Mouse (Mus musculus) monocyte, adult 5-6 weeks (primary cell): ENCODE results near the gene 4932438A13Rik. TPM values are rescaled to one million over a fixed set of nuclear protein-coding genes. Genes with fewer than 3 reads are reported as not detected.

ENCODE experiments used
- ATAC-seq: fragments of 153-309, 156-312 bp; replicated peaks from 2 replicates; pipeline ENCODE4 v1.8.0; 2017; ENCODE audit warnings: mild to moderate bottlenecking; ENCODE audit not compliant: low TSS enrichment, insufficient number of reproducible peaks, severe bottlenecking, poor library complexity, low FRiP score
- total RNA-seq: library from RNA; stranded (forward); fragments of 200-1000, 200-491, 200-594 nt; gene quantifications from 3 replicates; pipeline ENCODE4 v1.2.3, GENCODE M21; 2017

4932438A13Rik gene
- total RNA-seq, 1 experiment from 2014 or later = 89.0 TPM

DNA sequence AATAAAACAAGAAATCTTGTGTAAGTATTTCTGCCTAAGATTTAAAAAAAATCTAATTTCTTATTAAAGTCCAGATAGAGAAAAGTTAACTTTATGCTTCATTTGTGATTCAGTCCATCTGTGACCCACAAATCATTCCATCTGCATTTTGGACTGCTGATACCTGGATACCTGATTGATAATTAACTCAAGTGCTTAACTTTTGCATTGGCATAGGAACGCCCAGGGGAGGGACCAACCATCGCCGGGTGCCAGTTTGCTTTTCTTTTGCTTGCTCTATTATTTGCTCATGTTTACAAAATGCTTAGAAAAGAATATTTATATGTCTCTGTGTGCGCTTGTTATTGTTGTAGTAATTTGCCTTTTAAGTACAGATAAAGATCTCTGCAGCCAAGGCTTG, 1.6 kb downstream of the 4932438A13Rik start:
- no peak for ATAC-seq

DNA sequence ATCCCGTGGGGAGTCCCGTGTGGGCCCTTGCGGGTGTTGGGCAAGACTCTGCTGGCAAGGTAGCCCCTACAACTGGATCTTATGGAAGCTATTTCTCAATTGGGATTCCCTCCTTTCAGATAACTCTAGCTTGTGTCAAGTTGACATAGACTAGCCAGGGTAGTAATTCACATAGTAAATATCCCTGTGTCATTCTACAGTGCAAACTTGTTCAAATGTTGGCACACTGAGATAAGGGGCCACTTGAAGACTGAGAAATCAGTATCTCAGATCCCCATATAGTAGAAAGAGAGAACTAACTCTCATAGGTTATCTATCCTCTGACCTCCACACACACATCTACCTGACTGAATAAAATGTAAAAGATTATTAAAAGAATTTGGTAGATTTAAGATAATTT, 42.5 kb downstream of the 4932438A13Rik start:
- ATAC-seq = no peak

DNA sequence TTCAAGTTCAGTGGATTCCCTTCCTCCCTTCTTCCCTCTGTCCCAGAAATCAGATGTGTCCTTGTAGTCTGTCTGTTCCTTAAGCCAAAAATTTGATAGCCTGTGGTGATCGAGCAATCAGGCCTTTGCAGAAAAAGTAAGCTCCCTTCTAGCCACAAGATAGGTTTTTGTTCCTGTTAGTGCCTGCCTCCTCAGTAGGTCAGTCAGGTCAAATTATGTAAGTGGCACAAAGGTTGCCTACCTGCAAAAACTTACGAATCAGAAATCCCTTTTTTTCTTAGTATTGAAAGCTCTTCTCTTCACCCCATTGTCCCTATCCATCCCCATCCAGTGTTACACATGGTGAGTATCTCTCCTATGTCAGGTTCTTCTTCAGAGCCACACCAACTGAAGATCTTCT, 54.9 kb downstream of the 4932438A13Rik start:
- no peak for ATAC-seq

DNA sequence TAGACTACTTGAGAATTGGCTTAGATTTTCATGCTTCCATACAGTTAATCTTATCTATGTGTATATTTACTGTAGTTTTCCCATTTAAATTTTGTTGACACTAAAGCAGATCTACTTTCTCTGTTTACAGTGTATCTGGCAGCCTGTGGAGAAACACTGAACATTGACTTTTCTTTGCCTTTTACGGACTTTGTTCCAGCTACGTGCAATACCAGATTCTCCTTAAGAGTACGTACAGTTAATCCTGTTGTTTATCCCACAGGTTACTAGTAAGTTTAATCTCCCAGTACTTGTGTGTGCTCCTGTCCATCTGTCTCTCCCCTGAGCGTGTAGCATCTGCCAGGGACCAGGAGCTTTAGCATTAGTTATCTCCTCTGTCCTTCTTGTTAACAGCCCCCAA, 55.4 kb downstream of the 4932438A13Rik start:
- no peak for ATAC-seq

DNA sequence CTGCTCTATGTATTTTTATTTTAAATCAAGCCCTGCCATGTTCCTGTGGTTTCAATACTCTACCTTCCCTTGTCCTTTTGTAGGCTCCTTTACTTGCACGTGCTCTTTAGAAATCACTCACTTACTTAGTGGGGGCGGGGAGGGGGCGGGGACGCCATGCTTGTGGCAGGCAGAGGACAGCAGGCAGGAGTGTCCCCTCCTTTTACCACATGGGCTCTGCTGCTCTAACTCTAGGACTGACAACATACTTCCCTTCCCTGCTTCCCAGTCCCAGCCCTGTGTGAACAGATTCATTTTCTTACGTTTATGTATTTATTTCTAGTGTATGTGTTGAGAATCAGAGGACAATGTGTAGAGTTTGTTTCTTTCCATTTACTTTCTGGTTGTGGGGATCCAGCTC, 78.7 kb downstream of the 4932438A13Rik start:
- no peak for ATAC-seq

DNA sequence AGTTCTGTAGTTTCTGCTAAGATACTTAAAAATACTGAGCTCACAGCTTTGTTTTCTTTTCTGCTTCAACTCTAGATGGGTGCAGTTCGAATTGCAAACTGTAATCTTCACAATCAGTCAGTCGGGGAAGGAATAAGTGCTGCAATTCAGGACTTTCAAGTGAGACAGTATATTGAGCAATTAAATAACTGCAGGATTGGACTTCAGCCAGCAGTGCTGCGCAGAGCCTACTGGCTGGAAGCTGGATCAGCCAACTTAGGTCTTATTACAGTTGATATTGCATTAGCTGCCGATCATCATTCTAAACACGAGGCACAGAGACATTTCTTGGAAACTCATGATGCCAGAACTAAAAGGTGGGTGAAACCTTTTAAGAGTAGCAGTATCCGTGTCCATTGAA, 79.2 kb downstream of the 4932438A13Rik start:
- no peak for ATAC-seq

DNA sequence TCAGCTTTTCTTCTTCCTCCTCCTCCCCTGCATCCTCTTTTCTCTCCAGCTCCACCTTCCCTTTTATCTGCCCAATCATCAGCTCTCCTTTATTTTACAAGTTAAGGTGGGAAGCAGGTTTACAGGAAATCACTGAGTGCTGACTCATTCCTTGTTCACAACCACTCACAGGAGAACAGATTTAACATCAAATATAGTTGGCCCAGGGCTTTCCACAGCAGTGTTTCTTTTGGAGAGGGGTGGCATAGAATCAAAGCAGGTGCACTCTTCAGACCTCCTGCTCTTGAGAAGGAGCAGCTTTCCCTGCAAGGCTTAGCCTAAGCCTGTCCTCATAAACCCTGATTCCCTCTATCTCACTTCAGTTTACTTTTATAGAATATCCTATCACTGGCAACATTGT, 80.8 kb downstream of the 4932438A13Rik start:
- ATAC-seq = no peak

DNA sequence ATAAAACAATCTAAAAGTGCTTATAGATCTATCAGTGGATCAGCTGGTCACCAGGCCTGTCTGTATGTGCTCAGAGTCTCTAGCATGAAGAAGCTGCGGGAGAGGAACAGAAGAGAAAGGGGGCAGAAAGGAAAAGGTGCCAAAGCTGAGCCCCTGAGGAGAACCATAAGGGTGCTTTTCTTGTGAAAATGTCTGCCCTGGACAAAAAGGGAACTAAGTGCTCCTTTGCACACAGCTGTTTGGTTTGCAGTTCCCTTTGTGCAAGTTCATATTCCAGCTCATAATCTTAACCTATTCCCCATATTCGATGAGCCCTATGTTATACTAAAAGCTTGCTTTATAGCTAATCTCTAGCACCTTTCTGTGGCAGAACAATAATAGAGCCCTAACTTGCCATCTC, 175.1 kb downstream of the 4932438A13Rik start:
- ATAC-seq = no peak

DNA sequence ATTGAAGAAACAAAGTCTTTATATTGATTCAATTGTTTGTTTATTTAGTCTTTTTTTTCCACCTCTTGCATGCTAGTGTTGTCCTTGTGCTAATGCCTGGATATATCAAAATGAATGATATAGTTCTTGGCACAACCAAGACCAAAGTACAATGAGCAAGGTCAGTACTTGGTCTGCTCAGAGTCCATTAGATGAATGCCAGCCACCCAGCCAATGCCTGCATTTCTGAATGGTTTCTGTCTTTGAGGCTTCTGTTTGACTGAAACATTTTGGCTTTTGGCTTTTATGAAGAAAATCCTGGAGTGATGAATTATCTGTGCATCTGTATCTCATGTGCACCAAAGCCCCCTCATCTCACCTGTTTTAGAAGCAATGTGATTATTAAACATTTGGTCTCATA, 176.9 kb downstream of the 4932438A13Rik start:
- ATAC-seq = no peak

DNA sequence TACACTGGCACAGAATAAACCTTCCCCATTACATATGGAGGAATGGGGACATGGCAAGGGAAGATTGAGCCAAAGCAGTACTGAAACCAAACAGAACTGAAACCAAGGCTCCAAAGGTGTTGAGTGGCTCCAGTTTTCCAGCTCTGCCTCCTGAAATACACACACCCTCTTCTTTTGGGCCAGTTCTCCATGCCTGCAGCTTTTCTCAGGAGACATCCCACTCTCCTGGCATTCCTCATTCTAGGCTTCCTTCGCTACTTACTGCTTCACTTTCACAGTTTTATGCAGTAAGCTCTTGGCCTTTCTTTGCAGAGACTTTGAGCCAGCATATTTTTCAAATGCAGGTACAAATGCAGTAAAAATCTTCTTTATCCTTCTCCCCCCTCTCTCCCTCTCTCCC, 188.6 kb downstream of the 4932438A13Rik start:
- ATAC-seq = no peak

DNA sequence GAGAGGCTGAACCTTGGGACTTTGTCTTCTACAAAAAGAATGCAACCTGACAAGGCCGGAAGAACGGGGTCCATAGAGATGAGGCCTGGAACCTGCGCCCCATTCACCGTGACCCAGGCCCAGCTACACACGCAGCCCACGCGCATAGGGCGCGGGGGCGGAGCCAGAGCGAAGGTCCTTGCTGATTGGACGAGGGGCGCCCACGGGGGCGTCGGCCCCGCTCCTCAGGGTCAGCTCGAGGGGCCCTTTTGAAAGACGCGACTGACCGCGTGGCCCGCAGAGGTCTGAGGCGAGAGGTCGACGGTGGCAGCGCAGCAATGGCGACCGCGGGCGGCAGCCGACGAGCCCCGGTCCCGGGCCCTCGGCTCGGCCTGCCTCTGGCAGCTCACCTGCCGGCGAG, 200.5 kb downstream of the 4932438A13Rik start, which contains the start of gene Adad1:
Gene Adad1, plus strand, starts transcription at position 122 of the 400 bp plus-strand sequence.
- no peak for ATAC-seq

DNA sequence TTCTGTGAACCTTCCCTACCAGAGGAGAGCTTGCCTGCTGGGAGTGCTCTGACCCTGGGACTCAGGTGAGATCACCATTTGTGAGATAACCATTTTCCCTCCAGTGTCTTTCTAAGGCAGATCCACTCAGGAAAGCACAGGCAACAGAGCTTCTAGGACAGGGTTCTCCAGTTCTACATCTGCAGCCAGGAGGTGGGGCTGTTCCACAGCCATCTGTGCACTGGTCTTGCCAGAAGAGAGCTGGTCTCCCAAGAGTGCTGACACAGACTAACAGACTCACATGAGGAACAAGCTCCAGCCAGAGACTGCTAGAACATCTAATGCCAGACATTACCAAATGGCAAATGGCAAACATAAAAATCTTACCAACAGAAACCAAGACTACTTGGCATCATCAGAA, 210.3 kb downstream of the 4932438A13Rik start:
- no peak for ATAC-seq

DNA sequence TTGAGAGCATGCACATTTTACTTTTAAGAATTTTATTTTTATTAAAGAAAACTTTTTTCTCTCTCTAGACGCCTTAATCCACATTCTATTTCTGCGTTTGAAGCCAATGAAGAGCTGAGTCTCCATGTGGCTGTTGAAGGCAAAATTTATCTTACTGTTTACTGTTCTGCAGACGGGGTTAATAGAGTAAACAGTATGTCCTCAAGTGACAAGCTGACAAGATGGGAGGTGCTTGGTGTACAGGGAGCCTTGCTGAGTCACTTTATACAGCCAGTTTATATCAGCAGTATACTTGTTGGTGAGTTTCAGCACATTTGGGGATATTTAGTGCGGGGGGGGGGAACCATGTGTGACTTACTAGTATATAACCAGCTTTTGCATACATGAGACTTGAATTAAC, 222.0 kb downstream of the 4932438A13Rik start:
- no peak for ATAC-seq

DNA sequence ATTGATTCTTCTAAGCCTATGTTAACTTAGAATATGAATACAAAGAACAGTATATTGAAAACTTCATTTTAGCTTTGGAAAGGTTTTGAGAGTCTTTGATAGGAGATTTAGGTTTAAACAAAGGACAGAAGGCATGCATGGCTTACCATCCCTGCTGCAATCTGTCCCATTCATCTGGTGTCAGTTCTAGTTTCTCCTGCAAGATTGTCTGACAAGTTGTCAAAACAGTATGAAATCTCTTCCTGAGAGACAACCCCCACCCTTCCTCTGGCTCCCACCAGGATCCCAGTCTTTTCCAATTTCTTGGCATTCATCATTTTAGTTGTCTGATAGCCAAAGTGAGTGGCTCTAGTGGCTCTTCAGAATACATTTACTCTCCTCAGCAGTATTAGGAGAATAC, 227.8 kb downstream of the 4932438A13Rik start:
- ATAC-seq = no peak

Other genes with a start within 250 kb of the 4932438A13Rik start
- 0.32 to 2.4 TPM (median 0.58 TPM) in 3 replicates for gene Bbs7, start 249.6 kb upstream of the 4932438A13Rik start, total RNA-seq
- not detected in 3 replicates for gene Trpc3, start 172.9 kb upstream of the 4932438A13Rik start, total RNA-seq
- 0.11 TPM in 1 of 3 replicates, not detected in the others for gene Adad1, start 200.4 kb downstream of the 4932438A13Rik start, total RNA-seq